Mouse (Mus musculus) hindbrain, embryonic 11.5 days (tissue): ENCODE measurements at regions not wholly inside any gene's neighbourhood (a gene's known extent, or its start where the extent isn't known, plus 50 kb on each side); places are given as distances from the start of the nearest gene placed in this dataset.

ENCODE experiments used
- ATAC-seq: fragments of 200-750 bp; cut with Nextera tagmentation; 2 replicates; pipeline ENCODE4 v1.8.0; 2017; ENCODE audit warnings: mild to moderate bottlenecking, moderate TSS enrichment, moderate library complexity; ENCODE audit not compliant: low FRiP score
- DNase-seq: peaks from one replicate; pipeline ENCODE4 v3.0.0-alpha.2; 2015; ENCODE audit warnings: low spot score
- H3K27ac ChIP-seq: fragments of 300-500 bp; sonication (generic); 2 replicates; pipeline ENCODE4 v1.5.1; 2014; ENCODE audit warnings: mild to moderate bottlenecking, low read depth, low read length
- H3K27me3 ChIP-seq: fragments of 300-500 bp; sonication (generic); 2 replicates; pipeline ENCODE4 v1.6.1; 2014; ENCODE audit warnings: mild to moderate bottlenecking, low read length, moderate library complexity, mixed read lengths; ENCODE audit not compliant: control insufficient read depth, insufficient read depth
- H3K36me3 ChIP-seq: fragments of 300-500 bp; sonication (generic); 2 replicates; pipeline ENCODE4 v1.6.1; 2014; ENCODE audit warnings: mild to moderate bottlenecking, low read length, moderate library complexity, mixed read lengths; ENCODE audit not compliant: control insufficient read depth, insufficient read depth
- H3K4me1 ChIP-seq: fragments of 300-500 bp; sonication (generic); replicated peaks from 2 replicates; pipeline ENCODE4 v1.6.1; 2014; ENCODE audit warnings: low read length, mixed read lengths; ENCODE audit not compliant: control insufficient read depth, insufficient read depth
- H3K4me2 ChIP-seq: fragments of 300-500 bp; sonication (generic); replicated peaks from 2 replicates; pipeline ENCODE4 v1.6.1; 2014; ENCODE audit warnings: mild to moderate bottlenecking, low read depth, low read length
- H3K4me3 ChIP-seq: fragments of 300-500 bp; sonication (generic); 2 replicates; pipeline ENCODE4 v1.5.1; 2014; ENCODE audit warnings: low read depth, low read length
- H3K9ac ChIP-seq: fragments of 300-500 bp; sonication (generic); 2 replicates; pipeline ENCODE4 v1.6.1; 2014; ENCODE audit warnings: low read depth, low read length
- H3K9me3 ChIP-seq: fragments of 300-500 bp; sonication (generic); 2 replicates; pipeline ENCODE4 v1.6.1; 2016; ENCODE audit warnings: low read length; ENCODE audit not compliant: control insufficient read depth
- WGBS: fragments of 180-500 bp; shearing (Covaris S2); extraction: QIAGEN DNeasy Blood & Tissue Kit; methylation state at CpG from one replicate; pipeline ENCODE4 v1.1.7; 2014; 5-methylcytosine and 5-hydroxymethylcytosine counted together

GRCm38 (mm10) chr13:85570886-85571527, 282.1 kb upstream of the Rasa1 start:
- H3K4me1 ChIP-seq: no peaks in the 10 kb centered on the region
- 83% methylated on average over 2 of the region's 2 CpGs for WGBS
- H3K27ac ChIP-seq: no peak overlapping the region
- no peak overlapping the region for H3K4me3 ChIP-seq
- H3K9ac ChIP-seq: no peak overlapping the region
- DNase-seq (no peak), ATAC-seq (no peak)
- H3K27me3 ChIP-seq: no peaks in the 10 kb centered on the region
- H3K36me3 ChIP-seq: no peaks in the 10 kb centered on the region
- no peak overlapping the region for H3K4me2 ChIP-seq
- H3K9me3 ChIP-seq: no peaks in the 10 kb centered on the region

- no peak for DNase-seq
- no peak for ATAC-seq
- Histone ChIP-seq H3K9ac (no peak overlapping the region), H3K4me3 (no peak overlapping the region), H3K27me3 (no peaks in the 10 kb centered on the region), H3K9me3 (no peaks in the 10 kb centered on the region), H3K36me3 (no peaks in the 10 kb centered on the region), H3K27ac (no peak overlapping the region), H3K4me1 (no peaks in the 10 kb centered on the region), H3K4me2 (no peak overlapping the region)
- 88% methylated on average over 2 of the region's 2 CpGs for WGBS
Observed at GRCm38 (mm10) chr13:85557821-85558220, 268.9 kb upstream of the Rasa1 start.

GRCm38 (mm10) chr13:85556101-85556853, 267.3 kb upstream of the Rasa1 start:
- ATAC-seq: peak; percentile 66; the same call in 1 of the 2 replicates
- Histone ChIP-seq H3K4me2 (no peak overlapping the region), H3K27me3 (no peaks in the 10 kb centered on the region), H3K9ac (no peak overlapping the region), H3K36me3 (no peaks in the 10 kb centered on the region), H3K9me3 (no peaks in the 10 kb centered on the region), H3K4me1 (no peaks in the 10 kb centered on the region), H3K27ac (no peak overlapping the region), H3K4me3 (no peak overlapping the region)
- DNase-seq: peak; percentile 75
- 13% methylated on average over 5 of the region's 5 CpGs for WGBS

GRCm38 (mm10) chr13:85553072-85553471, 264.1 kb upstream of the Rasa1 start:
- ATAC-seq (no peak), DNase-seq (no peak)
- 87% methylated on average over 3 of the region's 3 CpGs for WGBS
- H3K9ac ChIP-seq: no peak overlapping the region
- no peak overlapping the region for H3K4me3 ChIP-seq
- no peaks in the 10 kb centered on the region for H3K4me1 ChIP-seq
- H3K27ac ChIP-seq: no peak overlapping the region
- no peaks in the 10 kb centered on the region for H3K9me3 ChIP-seq
- H3K36me3 ChIP-seq: no peaks in the 10 kb centered on the region
- H3K4me2 ChIP-seq: no peak overlapping the region
- no peaks in the 10 kb centered on the region for H3K27me3 ChIP-seq

GRCm38 (mm10) chr13:85509671-85510070, 220.7 kb upstream of the Rasa1 start:
- Histone ChIP-seq H3K4me3 (no peak overlapping the region), H3K4me2 (no peak overlapping the region), H3K27me3 (no peaks in the 10 kb centered on the region), H3K36me3 (no peaks in the 10 kb centered on the region), H3K9ac (no peak overlapping the region), H3K9me3 (no peaks in the 10 kb centered on the region), H3K27ac (no peak overlapping the region), H3K4me1 (no peaks in the 10 kb centered on the region)
- ATAC-seq (no peak), DNase-seq (no peak)
- WGBS: 76% methylated on average over 1 of the region's 1 CpGs

- Histone ChIP-seq H3K9ac (no peak overlapping the region), H3K9me3 (no peaks in the 10 kb centered on the region), H3K4me1 (no peaks in the 10 kb centered on the region), H3K27me3 (no peaks in the 10 kb centered on the region), H3K4me2 (no peak overlapping the region), H3K27ac (no peak overlapping the region), H3K36me3 (no peaks in the 10 kb centered on the region), H3K4me3 (no peak overlapping the region)
- DNase-seq: no peak
- 88% methylated on average over 1 of the region's 1 CpGs for WGBS
- ATAC-seq: no peak
Observed at GRCm38 (mm10) chr13:85508552-85508951, 219.6 kb upstream of the Rasa1 start.

- no peaks in the 10 kb centered on the region for H3K4me1 ChIP-seq
- H3K27ac ChIP-seq: no peak overlapping the region
- no peak for ATAC-seq
- no peak for DNase-seq
- whole genome bisulfite sequencing: 63% methylated on average over 6 of the region's 6 CpGs
- no peaks in the 10 kb centered on the region for H3K36me3 ChIP-seq
- H3K4me2 ChIP-seq: no peak overlapping the region
- H3K27me3 ChIP-seq: no peaks in the 10 kb centered on the region
- no peak overlapping the region for H3K9ac ChIP-seq
- no peak overlapping the region for H3K4me3 ChIP-seq
- H3K9me3 ChIP-seq: no peaks in the 10 kb centered on the region
Observed at GRCm38 (mm10) chr13:85507374-85508101, 218.6 kb upstream of the Rasa1 start.

- no peak overlapping the region for H3K4me3 ChIP-seq
- ATAC-seq: no peak
- no peaks in the 10 kb centered on the region for H3K36me3 ChIP-seq
- no peak overlapping the region for H3K27ac ChIP-seq
- H3K9me3 ChIP-seq: no peaks in the 10 kb centered on the region
- no peak for DNase-seq
- no peaks in the 10 kb centered on the region for H3K27me3 ChIP-seq
- no peak overlapping the region for H3K9ac ChIP-seq
- WGBS: 58% methylated on average over 1 of the region's 1 CpGs
- H3K4me1 ChIP-seq: no peaks in the 10 kb centered on the region
- no peak overlapping the region for H3K4me2 ChIP-seq
Observed at GRCm38 (mm10) chr13:85506875-85507274, 217.9 kb upstream of the Rasa1 start.
